Comparison of ENCODE assay signal across 8 mouse cellular contexts in genomic region chr5:139380385-139381248, GRCm38 (mm10). TPM values are rescaled to one million over a fixed set of nuclear protein-coding genes. Genes with fewer than 3 reads are reported as not detected.
A peak's percentile ranks its signal among the peaks of the same experiment; 100 is the strongest.
DNase-seq lines count a peak whose midpoint lies in the region; ATAC-seq and TF ChIP-seq lines count a peak whose summit lies in the region.

No protein-coding gene starts in this region.

- H3K36me3 ChIP-seq in hindbrain, postnatal 0 days (ENCODE audit: insufficient read depth, low read length) = no peaks in the 10 kb centered on the region

- peak overlapping the region; percentile 100 for H3K27ac ChIP-seq in gastrocnemius, adult 2 months
- H3K27ac ChIP-seq in hindbrain, postnatal 0 days = peak overlapping the region; percentile 82
- peak overlapping the region; percentile 95 for H3K27ac ChIP-seq in left cerebral cortex, adult 2 months

- H3K27me3 ChIP-seq in hindbrain, postnatal 0 days (ENCODE audit: insufficient read depth, low read length) = no peaks in the 10 kb centered on the region

- H3K9me3 ChIP-seq in hindbrain, postnatal 0 days (ENCODE audit: low read length) = no peaks in the 10 kb centered on the region

- TF ChIP-seq CTCF in gastrocnemius, adult 2 months (IDR thresholded peaks at IDR 0.05) = no peak
- no peak for TF ChIP-seq CTCF in hindbrain, postnatal 0 days (IDR thresholded peaks at IDR 0.05; ENCODE audit: low read depth)
- TF ChIP-seq CTCF in left cerebral cortex, adult 2 months (IDR thresholded peaks at IDR 0.05) = no peak

- peaks cover 26% of the 10 kb centered on the region for H3K4me1 ChIP-seq in hindbrain, postnatal 0 days (ENCODE audit: insufficient read depth, low read length)

- H3K9ac ChIP-seq in hindbrain, postnatal 0 days (replicated peaks; ENCODE audit: low read length) = peak overlapping the region; percentile 66

- DNase-seq in ZHBTc4 (ENCODE audit: low read depth, low spot score) = peak; percentile 93
- DNase-seq in gastrocnemius, adult 2 months = peak; percentile 99
- peak; percentile 92 for DNase-seq in hindbrain, postnatal 0 days (ENCODE audit: low spot score)
- peak; percentile 84 to 89 for DNase-seq in left cerebral cortex, adult 2 months (ENCODE audit: extremely low spot score in 1 of 2, low spot score in 2 of 2)
- DNase-seq in right cerebral cortex, adult 18-20 months = peak; percentile 91
- peak; percentile 85 for DNase-seq in urinary bladder, adult 2 months (ENCODE audit: low spot score)

- ATAC-seq in common myeloid progenitor, adult 5-6 weeks (replicated peaks; ENCODE audit: low read depth, poor library complexity, severe bottlenecking) = peak; percentile 36
- ATAC-seq in hindbrain, postnatal 0 days = peak; percentile 83
- ATAC-seq in megakaryocyte, adult 5-6 weeks (ENCODE audit: poor library complexity, severe bottlenecking) = peak; percentile 72

- peak overlapping the region; percentile 88 for H3K4me2 ChIP-seq in hindbrain, postnatal 0 days (ENCODE audit: low read depth, low read length)

- 2% methylated on average over 71 of the region's 73 CpGs for WGBS in hindbrain, postnatal 0 days

- intact Hi-C loops in gastrocnemius, adult 2 months (cut with DNase I) = loop anchor here (1.0 kb wide), 1 partner anchor 18 kb away; no protein-coding TSS in a partner anchor
- intact Hi-C loops in left cerebral cortex, adult 2 months (cut with DNase I) = no loop called here

- peak overlapping the region; percentile 95 for H3K4me3 ChIP-seq in gastrocnemius, adult 2 months
- H3K4me3 ChIP-seq in hindbrain, postnatal 0 days (ENCODE audit: low read length) = peak overlapping the region; percentile 67
- H3K4me3 ChIP-seq in left cerebral cortex, adult 2 months = peak overlapping the region; percentile 95

RNA-seq across cellular contexts. Expression of gene Gpr146, which starts 3.1 kb away (rescaled TPM):
- total RNA-seq in common myeloid progenitor, adult 5-6 weeks (2017) = 4.9 and 5.4 TPM in 2 replicates
- 10 to 100 TPM; 26.5 to 41.2 TPM for total RNA-seq in gastrocnemius, adult 2 months (2021)
- total RNA-seq in hindbrain, postnatal 0 days (2014; rRNA removed) = 8.1 and 10.1 TPM in 2 replicates
- polyA plus RNA-seq in hindbrain, postnatal 0 days (2015; fragmentation: Nextera tagmentation; extraction: Ambion mirVana) = 3.7 and 4.4 TPM in 2 replicates
- 10 to 100 TPM; 12.5 to 13.9 TPM for total RNA-seq in left cerebral cortex, adult 2 months (2021)
- 9.8 and 13.1 TPM in 2 replicates for total RNA-seq in megakaryocyte, adult 5-6 weeks (2015)
- total RNA-seq in megakaryocyte, adult 5-6 weeks (2017) = 9.6 and 14.8 TPM in 2 replicates
- 16.4 and 22.2 TPM in 2 replicates for polyA plus RNA-seq in urinary bladder, adult 2 months (2012; rRNA removed)

RNA-seq across cellular contexts. Expression of gene C130050O18Rik, which starts 24.5 kb away (rescaled TPM):
- 0.53 and 1.6 TPM in 2 replicates for total RNA-seq in common myeloid progenitor, adult 5-6 weeks (2017)
- under 1 TPM; 0.15 to 0.33 TPM for total RNA-seq in gastrocnemius, adult 2 months (2021)
- 1.1 TPM in 1 of 2 replicates, not detected in the other for total RNA-seq in hindbrain, postnatal 0 days (2014; rRNA removed)
- 0.34 TPM in 1 of 2 replicates, not detected in the other for polyA plus RNA-seq in hindbrain, postnatal 0 days (2015; fragmentation: Nextera tagmentation; extraction: Ambion mirVana)
- total RNA-seq in left cerebral cortex, adult 2 months (2021) = under 1 TPM; 0.29 to 0.63 TPM
- total RNA-seq in megakaryocyte, adult 5-6 weeks (2015) = 18.3 and 19.9 TPM in 2 replicates
- total RNA-seq in megakaryocyte, adult 5-6 weeks (2017) = 16.6 and 19.7 TPM in 2 replicates
- polyA plus RNA-seq in urinary bladder, adult 2 months (2012; rRNA removed) = 0.65 and 0.96 TPM in 2 replicates

RNA-seq across cellular contexts. Expression of gene Cyp2w1, which starts 28.2 kb away (rescaled TPM):
- not detected in 2 replicates for total RNA-seq in common myeloid progenitor, adult 5-6 weeks (2017)
- not detected for total RNA-seq in gastrocnemius, adult 2 months (2021)
- not detected in 2 replicates for total RNA-seq in hindbrain, postnatal 0 days (2014; rRNA removed)
- polyA plus RNA-seq in hindbrain, postnatal 0 days (2015; fragmentation: Nextera tagmentation; extraction: Ambion mirVana) = not detected in 2 replicates
- not detected for total RNA-seq in left cerebral cortex, adult 2 months (2021)
- not detected in 2 replicates for total RNA-seq in megakaryocyte, adult 5-6 weeks (2015)
- total RNA-seq in megakaryocyte, adult 5-6 weeks (2017) = not detected in 2 replicates
- polyA plus RNA-seq in urinary bladder, adult 2 months (2012; rRNA removed) = not detected in 2 replicates

RNA-seq across cellular contexts. Expression of gene Cox19, which starts 29.4 kb away (rescaled TPM):
- total RNA-seq in common myeloid progenitor, adult 5-6 weeks (2017) = 10.9 and 17.8 TPM in 2 replicates
- total RNA-seq in gastrocnemius, adult 2 months (2021) = 10 to 100 TPM; 48.7 to 69.6 TPM
- 93.7 and 106 TPM in 2 replicates for total RNA-seq in hindbrain, postnatal 0 days (2014; rRNA removed)
- polyA plus RNA-seq in hindbrain, postnatal 0 days (2015; fragmentation: Nextera tagmentation; extraction: Ambion mirVana) = 86.3 and 91.0 TPM in 2 replicates
- 10 to 100 TPM; 67.6 to 69.4 TPM for total RNA-seq in left cerebral cortex, adult 2 months (2021)
- total RNA-seq in megakaryocyte, adult 5-6 weeks (2015) = 35.6 and 42.6 TPM in 2 replicates
- 20.0 and 24.6 TPM in 2 replicates for total RNA-seq in megakaryocyte, adult 5-6 weeks (2017)
- polyA plus RNA-seq in urinary bladder, adult 2 months (2012; rRNA removed) = 45.3 and 52.4 TPM in 2 replicates

RNA-seq across cellular contexts. Expression of gene Gper1, which starts 42.3 kb away (rescaled TPM):
- not detected in 2 replicates for total RNA-seq in common myeloid progenitor, adult 5-6 weeks (2017)
- 1 to 10 TPM; 1.3 to 2.7 TPM for total RNA-seq in gastrocnemius, adult 2 months (2021)
- 5.8 and 9.6 TPM in 2 replicates for total RNA-seq in hindbrain, postnatal 0 days (2014; rRNA removed)
- polyA plus RNA-seq in hindbrain, postnatal 0 days (2015; fragmentation: Nextera tagmentation; extraction: Ambion mirVana) = 5.6 and 6.2 TPM in 2 replicates
- 1 to 10 TPM; 2.5 to 2.8 TPM for total RNA-seq in left cerebral cortex, adult 2 months (2021)
- 0.07 TPM in 1 of 2 replicates, not detected in the other for total RNA-seq in megakaryocyte, adult 5-6 weeks (2015)
- total RNA-seq in megakaryocyte, adult 5-6 weeks (2017) = 0.22 TPM in 1 of 2 replicates, not detected in the other
- 0.96 and 1.5 TPM in 2 replicates for polyA plus RNA-seq in urinary bladder, adult 2 months (2012; rRNA removed)

Comparison
In these comparisons a context has a peak if more than half of its experiments do, and no peak if none do; other contexts are left out.
1. Peak in every context shown above with its lines: DNase-seq, ATAC-seq, H3K4me3 ChIP-seq and H3K27ac ChIP-seq.